Mouse (Mus musculus) B cell, adult 2 months (primary cell): ENCODE measurements around the gene Wdtc1.

Experiments
- DNase-seq, 2 experiments: peaks; one replicate each; pipeline ENCODE4 v3.0.0; 2022

Gene Wdtc1

DNA sequence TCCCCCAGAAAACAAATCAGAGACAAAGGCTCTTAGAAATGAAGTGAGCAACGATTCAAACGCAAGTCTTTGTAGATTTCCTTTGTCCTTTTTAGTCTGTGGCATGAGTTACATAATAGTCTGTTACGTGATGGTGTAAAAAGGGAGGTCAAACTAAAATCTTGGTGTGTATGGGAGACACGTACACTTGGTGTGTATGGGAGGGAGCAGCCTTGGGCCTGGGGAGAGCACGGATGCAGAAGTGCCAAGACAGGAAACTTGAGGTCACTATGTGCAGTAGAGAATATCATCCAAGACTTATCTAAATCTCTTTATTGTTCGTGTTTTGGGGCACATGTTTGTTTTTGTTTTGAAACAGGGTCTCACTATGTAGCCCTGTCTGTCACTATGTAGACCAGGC is 75.2 kb downstream of the Wdtc1 start:
- no peak for DNase-seq

DNA sequence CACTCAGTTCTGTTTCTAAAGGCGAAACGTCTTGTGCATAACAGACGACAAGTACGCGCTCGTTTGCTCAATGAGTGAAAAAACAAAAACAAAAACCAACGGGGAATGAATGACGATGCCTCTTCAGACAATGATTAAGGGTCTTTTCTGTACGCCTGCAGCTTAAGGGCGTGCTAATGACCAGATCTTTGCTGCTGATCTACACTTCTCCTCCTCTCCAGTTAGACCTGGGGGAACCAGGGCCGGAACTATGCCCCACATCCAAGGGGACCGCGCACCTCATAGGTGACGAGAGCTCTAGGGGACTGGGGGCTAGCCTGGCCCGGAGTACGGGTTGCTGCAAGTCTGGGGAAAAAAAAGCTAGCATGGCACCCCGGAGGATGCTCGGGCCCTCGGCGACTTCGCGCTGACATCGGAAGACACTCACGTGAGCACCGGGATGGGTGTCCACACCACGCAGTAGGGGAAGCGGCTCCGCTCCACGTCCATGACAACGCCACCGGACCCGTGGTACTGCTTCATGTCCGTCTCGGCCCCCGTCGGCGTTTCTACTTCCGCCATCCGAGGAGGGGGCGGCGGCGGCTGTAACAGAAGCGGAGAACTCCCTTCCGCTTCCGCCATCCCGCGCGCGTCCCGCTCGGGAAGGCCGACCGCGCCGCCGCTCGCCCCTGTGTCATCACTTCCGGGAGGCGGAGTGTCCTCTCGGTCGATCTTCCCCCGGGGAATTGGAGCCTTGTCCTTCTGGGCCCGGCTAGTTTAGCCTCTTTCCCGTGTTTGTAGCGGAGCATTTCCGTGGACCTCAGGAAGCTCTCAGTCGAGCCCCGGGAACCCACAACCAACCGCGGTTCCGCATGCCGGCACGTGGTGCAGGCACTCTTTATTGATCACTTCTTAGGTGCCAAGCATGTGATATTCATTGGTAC is 75.9 kb downstream of the Wdtc1 start, which contains the start of gene Tmem222:
Gene Tmem222, minus strand, starts transcription at position 689 of the 923 bp plus-strand sequence.
- DNase-seq = peak; percentile 95

DNA sequence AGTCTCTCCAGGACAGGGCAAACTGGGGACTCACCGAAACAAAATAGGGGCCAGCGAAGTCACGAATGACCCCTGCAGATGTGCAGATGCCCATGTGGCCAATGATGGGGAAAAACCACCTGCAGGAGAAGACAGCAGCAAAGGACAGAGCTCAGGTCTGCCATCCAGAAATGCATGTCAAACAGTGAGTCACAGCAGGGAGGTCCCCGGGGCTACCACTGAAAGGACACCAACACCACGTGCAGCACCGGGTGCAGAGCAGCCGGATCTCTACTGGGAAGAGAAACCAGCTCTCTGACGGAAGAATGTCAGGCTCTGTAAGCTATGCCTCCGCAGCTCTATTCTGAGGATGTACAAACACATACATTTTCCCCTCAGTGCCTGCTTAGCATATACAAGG is 82.4 kb downstream of the Wdtc1 start:
- DNase-seq = no peak

DNA sequence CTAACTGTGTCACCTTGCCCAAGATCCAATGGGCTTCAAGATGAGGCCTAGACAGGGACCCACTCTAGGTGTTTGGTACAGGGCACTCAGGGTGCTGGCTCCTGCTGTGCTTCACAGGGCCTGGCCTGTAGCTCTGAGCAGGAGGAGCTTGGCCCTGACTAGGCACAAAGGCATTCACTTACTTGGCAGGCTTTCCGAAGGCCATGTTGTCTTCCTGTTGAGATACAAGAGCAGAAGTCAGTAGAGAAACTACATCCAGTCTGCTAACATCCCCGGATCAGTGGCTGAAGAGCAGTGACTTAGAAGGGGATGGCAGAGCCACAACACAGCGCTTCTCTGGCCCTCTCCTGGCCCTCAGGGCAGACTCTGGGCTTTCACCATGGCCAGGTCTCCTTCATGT is 83.7 kb downstream of the Wdtc1 start:
- no peak for DNase-seq

DNA sequence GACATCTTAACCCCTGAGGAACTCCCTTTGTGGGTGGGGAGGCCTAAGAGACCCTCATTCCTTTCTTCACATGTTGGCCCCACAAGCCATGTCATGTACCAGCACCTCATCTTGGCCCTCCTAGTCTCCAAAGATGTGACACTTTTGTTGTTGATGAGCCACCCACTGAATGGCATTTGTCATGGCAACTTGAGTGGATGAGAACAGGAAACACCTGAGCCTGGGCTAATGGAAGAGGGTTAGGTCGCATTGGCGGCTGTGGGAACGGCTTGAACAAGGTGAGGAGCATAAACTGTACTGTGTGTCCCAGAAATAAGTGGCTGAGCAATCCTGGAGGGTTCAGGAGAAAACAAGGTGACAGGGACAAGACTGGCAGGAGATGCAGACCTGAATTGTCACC is 84.3 kb downstream of the Wdtc1 start:
- DNase-seq = no peak

DNA sequence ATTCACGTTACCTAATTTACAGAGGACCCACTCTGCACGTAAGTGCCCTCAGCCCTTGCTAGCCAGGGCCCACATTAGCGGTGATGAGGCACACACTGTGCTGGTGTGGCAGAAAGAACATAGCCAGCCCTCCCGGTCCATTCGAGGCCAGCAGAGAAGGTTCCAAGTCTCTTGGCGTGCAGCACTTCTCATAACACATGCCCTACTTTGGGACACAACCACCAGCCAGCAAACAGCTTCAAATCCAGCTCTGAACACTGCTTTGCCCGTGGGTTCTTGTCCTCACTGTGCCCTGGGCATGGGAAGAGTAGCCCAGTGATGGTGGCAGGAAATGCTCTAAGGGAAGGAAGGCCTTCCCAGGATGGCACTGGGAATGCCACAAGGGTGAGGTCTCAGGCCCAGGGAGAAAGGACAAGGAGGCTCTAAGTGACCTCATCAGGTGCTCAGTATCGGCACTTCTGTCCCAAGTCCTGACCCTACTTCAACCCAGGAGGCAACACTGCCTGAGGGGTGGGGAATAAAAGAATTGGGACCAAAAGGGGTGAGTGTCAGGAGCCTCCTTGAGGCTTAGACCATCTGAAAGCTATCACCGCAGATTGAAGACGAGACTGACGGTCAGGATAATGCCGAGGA is 86.9 kb downstream of the Wdtc1 start:
- no peak for DNase-seq

DNA sequence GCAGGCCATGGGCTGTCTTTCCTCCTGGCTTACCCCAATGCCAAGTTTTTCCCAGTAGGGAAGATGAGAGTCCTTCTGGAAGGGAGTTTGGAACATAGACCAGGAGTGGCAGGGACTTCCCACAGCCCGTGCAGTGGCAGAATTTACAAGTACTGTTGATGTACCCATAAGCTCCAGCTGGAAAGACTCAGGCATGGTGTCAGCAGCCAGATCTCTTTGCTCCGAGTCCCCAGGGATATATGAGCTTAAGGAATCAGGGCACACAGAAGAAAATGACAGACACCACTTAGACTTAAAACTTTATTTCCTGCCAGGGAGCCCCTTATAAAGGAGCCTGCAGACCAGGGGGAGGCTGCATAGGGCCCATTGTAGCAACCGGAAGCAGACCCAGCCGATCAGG is 87.5 kb downstream of the Wdtc1 start:
- no peak for DNase-seq

DNA sequence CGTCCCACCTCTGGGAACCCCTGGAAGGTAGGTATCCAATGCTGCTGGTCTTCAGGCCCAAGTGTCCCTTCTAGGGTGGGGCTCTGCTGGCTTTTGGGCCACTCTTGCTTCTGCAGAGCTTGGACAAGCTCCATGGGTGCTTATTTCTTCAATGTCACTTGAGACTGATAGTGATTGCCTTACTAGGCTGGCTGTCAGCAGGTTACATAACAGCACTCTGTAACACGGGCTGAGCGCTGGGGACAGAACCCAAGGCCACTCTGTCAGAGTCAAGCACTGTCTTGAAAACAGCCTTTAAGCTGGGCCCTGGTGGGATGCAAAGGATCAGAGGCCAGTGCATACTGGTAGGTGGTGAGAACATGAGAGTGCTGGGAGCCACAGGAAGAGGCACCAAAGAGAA is 88.0 kb downstream of the Wdtc1 start:
- no peak for DNase-seq

DNA sequence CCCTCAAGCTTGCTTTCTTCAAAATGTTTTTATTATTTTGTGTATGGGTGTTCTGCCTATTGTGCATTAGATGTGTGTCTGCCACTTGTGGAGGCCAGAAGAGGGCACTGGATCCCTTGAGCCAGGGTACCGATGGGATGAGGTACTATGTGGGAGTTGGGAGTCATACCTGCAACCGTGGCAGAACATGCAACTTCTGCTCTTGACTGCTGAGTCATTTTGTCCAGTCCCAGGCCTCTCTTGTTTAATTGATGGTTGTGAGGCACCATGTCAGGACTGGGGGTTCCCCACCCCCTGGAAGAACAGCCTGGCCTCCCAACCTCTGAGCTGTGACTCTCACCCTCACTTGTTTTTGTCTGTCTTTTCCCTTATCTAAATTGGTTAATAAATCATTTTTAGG is 88.7 kb downstream of the Wdtc1 start:
- no peak for DNase-seq

DNA sequence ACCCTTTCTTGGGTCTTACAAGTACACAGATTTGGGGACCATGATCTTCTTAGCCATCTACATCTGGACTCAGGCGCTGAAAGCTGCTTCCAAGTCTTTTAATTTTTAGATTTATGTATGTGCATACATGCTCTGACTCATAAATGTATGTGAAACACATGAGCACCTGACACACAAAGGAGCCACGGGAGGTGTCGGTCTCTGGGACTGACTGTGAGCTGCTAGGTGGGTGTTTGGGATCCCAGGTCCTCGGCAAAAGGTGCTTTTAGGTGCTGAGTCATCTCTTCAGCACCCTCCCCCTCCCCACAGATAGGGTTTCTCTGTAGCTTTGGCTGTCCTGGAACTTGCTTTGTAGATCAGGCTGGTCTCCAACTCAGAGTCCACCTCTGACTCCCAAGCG is 89.5 kb downstream of the Wdtc1 start:
- DNase-seq = no peak

DNA sequence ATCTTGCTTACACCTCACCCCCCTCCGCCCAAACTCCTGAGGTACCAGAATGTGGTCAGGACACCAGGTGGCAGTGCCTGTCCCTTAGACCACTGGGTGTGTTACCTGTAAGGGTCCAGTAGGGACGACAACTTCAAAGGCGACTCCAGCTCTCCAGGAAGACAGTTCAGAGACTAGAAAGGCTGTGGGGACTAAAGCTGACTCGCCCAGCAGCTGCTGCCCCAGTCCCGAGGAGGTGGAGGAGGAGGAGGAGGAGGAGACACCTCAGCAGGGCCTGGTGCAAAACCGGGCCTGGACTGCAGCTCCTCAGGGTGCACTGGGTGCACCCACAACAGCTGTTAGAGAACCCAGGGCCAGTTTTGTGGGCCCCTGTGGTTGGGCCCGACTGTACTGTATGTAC is 90.4 kb downstream of the Wdtc1 start, which contains the start of gene Sytl1:
Gene Sytl1, minus strand, starts transcription at position 232 of the 400 bp plus-strand sequence.
- peak in 1 of 2 experiments; percentile 11 for DNase-seq

DNA sequence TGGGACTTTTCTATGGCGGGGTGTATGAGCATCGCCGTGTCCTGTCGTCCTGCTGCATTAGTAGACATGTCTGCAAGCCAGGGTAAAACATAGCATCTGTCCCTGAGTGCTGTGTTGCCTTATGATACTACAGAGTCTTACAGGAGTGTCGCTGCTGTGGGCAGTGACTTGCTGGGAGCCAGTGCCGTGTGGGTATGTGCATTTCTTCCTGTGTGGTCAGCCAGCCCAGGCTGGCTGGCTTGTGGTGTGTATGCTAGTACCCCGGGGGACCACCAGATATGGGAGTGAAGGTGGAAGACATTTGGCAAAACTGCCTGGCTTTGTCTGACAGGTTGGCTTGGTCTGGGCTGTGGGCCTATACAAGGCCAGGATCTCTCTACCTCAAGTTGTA is 90.9 kb downstream of the Wdtc1 start:
- DNase-seq = no peak

DNA sequence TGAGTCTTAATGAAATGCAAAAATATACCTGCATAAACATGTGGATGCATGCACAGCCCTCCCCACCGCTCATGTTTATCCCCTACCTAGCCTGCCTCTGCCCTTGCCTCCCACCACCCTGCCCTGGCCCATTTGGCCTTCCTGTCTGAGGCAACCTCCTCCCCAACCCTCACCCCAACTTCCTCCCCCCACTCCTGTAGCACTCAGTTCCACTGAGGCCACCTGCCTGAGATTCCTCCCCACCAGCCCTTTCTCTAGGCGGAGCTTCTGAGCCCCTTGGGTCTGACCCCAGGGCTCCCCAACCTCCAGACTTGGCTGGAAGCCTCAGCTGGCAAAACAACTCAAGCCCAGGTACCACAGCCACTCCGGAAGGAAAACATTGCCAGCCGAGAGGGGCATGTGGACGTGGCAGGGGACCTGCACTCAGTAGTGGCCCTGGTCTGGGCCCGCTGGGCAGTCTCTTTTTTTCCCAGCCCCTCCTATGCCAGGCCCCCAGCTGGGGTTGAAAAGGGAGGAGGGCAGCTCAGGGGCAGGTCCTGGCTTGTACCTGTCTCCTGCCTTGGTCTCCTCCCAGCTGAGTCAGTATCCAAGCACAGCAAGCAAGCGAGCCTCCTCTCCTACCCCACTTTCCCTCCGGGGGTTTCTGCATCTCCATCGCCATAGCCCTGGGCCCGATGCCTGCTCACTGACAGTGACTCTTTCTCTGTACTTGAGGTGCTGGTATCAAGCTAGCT is 91.5 kb downstream of the Wdtc1 start:
- DNase-seq = no peak

DNA sequence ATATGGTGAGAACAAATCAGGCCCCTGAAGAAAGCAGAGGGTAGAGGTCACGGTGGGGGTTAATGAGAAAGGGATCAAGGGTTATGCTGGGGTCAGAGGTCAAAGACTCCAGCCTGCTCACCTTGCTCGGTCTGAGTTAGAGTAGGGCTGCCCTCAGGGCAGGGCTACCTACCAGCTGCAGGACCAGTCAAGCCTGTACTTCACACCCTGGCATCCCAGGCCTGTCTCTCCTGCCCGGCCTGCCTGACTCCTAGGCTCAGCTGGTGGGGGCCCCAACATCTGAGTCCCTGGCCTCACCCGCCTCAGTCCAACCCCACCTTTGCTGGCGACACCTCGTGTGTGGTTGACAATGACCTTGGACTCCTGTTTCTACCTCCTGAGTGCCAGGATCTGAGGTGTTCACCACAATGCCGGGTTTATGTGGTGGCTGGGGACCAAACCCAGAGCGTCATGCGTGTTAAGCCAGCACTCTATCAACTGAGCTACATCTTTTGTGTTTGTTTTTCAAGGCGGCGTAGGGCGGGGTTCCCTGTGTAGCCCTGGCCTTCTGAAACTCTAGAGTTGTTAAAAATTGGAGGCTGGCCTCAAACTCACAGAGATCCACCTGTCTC is 95.4 kb downstream of the Wdtc1 start:
- no peak for DNase-seq

DNA sequence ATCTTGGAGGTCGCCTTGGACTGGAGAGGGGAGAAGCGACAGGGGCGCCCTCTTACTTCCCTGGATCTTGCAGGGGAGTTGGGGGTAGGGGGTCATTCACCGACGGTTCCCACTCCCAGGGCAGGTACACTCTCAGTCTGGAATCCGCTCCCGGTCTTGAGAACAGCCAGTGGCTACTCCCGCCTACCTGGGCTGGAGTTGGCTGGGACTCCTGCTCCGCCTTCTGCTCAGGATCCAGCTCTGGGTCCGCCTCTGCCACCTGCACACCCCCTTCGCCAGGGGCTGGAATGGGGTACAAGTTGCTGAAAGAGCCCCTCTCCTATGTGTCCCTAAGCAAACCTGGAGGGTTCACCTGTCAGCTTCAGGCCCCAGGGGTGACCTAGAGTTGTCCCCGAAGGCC is 96.1 kb downstream of the Wdtc1 start:
- DNase-seq = no peak

DNA sequence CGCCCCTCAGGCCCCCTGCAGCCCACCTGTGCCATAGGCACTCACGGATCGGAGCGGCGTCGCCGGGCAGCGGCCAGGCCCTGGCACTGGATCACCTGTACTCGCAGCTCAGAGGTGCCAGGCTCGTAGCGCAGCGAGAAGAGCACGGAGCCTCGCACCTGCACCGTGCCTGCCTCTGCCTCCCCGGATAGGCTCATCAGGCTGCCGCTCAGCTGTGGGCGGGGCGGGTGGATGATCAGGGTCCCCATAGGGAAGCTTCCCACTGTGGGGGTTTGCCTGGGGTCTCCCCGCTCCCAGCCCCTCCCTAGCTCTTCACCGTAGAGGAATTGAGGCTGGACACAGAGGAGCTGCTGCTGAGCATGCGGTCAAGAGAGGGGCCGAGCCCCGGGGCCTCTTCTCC is 96.5 kb downstream of the Wdtc1 start:
- DNase-seq = no peak

DNA sequence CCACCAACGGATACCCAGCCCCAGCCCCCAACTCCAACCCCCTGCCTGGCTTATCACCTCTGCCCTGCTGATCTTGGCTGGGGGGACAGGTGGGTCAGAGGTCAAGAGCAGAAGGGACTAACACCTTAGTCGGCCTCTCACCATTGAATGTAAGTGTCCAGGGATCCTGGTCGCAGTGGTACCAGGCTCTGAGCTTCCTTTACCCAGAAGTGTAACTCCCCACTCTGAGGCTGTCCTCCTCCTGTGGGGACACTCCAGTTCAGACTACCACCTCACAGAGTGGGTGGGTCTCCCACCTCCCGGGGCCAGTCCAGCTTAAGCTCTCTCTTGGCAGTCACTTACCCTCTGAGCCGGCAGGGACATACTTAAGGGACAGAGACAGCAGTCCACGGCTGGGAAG is 97.9 kb downstream of the Wdtc1 start:
- DNase-seq = no peak

DNA sequence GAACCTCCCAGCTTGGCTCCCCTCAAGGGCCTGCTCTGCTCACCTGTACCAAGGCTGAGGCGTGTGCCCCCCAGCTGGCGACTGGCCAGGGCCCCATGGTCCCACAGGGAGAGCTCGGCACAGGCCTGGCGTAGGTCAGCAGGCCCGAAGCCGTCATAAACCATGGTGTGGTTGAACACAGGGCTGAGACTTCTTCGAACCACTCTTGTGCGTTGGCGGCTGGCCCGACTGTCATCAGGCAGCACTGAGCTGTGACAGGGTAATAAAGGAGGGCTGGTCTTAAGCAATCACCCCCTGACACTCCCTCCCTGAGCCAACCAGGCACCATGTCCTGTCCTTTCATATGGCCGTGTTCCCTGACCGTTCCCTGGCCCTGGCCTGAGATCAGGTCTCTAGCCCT is 99.9 kb downstream of the Wdtc1 start:
- no peak for DNase-seq

DNA sequence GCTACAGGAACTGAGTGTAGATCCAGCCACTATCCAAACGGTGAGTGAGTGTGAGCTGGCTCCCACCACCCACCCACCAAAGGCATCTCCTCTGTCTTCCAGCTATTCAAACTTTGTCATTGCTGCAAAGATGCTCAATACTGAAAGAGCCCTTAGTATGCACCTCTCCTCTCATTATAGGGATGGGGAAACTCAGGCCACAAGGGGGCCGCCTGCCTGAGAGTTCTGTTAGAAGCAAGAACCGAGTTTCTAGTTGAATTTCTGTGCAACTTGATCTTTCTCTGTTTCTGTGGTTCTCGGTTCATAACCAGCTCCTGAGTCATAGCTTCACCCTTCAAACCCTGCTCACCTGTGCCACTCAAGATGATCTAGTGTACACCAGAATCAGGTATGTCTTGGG is 101.2 kb downstream of the Wdtc1 start:
- no peak for DNase-seq

DNA sequence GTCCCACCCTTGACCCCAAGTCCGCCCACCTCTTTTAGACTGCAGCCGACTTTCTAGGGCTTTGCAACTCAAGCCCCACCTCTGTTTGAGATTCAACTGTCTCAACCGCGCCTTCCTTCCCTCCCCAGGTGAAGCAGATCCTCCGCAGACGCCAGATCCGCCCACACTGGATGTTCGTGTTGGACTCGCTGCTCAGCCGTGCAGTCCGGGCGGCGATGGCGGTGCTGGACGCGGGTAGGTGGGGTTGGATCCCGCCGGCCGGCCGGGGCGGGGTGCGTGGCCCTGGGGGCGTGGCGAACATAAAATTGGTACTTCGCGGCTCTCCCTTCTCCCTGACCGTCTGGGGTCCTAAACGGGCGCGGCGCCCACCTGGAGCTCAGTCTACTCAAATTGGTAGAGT is 102.1 kb downstream of the Wdtc1 start:
- no peak for DNase-seq

DNA sequence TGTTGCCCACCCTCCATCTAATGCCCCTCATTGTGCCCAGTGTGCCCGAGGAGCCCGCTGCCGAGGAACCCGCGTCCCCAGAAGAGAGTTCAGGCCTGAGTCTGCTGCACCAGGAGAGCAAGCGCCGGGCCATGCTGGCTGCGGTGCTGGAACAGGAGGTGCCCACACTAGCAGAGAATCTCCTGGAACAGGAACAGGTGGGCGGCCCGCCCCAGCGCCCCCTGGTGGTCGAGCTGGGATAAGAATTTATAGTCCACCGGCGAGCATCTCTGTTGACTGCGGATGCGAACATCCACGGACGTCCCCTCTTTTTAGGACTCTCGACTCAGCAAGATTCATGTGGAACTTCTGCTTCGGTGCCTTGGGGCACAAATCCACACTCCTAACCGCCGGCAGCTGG is 102.7 kb downstream of the Wdtc1 start:
- peak; percentile 96 for DNase-seq

DNA sequence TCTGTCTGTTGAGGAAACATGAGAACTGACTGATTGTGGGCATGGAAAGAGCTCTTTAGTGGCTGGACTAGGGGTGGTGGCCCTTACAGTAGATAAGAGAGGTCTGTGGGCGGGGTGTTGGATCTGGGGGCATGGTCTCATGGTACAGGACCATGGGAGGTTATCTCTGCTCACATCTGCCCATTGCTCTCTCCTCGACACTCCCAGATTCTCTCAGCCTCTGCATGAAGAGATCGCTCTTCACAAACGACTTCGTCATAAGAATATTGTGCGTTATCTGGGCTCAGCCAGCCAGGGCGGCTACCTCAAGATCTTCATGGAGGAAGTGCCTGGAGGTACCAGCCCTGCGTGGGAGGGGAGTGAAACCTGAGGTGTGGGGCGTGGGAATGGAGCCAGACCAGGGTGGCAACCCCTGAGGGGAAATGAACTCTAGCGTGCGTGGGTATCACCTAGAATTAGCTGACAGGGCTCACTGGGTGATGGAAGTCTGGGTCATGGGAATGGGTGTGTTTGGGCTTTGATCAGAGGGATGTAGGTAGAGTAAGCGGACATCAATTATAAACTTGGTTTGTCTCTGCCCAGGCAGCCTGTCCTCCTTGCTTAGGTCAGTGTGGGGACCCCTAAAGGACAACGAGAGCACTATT is 105.4 kb downstream of the Wdtc1 start:
- peak; percentile 18 to 30 for DNase-seq

DNA sequence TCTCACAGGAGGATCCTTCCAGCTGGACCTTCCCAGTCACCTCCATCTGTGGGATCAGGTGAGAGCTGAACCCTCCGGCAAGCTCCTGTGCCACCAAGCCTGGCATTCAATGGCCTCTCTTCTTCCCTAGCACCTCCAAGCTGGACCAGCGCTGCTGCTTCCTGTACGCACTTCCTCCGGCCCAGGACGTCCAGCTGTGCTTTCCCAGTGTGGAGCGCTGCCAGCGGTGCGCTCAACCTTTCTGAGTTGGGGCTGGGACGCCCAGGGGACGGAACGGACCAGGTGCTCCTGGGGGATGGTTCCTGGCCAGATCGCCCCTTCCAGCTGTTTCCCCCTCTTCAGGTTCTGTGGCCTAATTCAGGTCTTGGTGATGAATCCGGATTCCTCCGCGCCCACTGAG is 106.2 kb downstream of the Wdtc1 start:
- no peak for DNase-seq
